Mouse (Mus musculus): Measurements from ENCODE around the gene Tmppe.
"Not testable (repeated sequence)": the region's sequence is repeated elsewhere in the genome, so short reads cannot be mapped to it uniquely, and the experiment has no call there.

Gene Tmppe

GRCm38 (mm10) chr9:114400949-114401684, at the start of gene Tmppe, which contains the start of gene Glb1:
TSS of gene Tmppe (plus strand) at chr9:114401105.
TSS of gene Glb1 (plus strand) at chr9:114401076.
- peak; percentile 85 for DNase-seq (ENCODE audit: low read depth)

GRCm38 (mm10) chr9:114367783-114368470, 33.0 kb upstream of the Tmppe start:
- peak; percentile 54 for DNase-seq (ENCODE audit: low read depth)

GRCm38 (mm10) chr9:114368471-114368858, 32.4 kb upstream of the Tmppe start:
- no peak for DNase-seq (ENCODE audit: low read depth)

- not testable (repeated sequence) for DNase-seq (ENCODE audit: low read depth)
These were observed 31.5 kb upstream of the Tmppe start for GRCm38 (mm10) chr9:114369389-114369788.

GRCm38 (mm10) chr9:114371717-114372116, 29.2 kb upstream of the Tmppe start:
- peak; percentile 22 for DNase-seq (ENCODE audit: low read depth)

GRCm38 (mm10) chr9:114375276-114375962, 25.5 kb upstream of the Tmppe start:
- no peak for DNase-seq (ENCODE audit: low read depth)

GRCm38 (mm10) chr9:114377168-114377567, 23.7 kb upstream of the Tmppe start:
- no peak for DNase-seq (ENCODE audit: low read depth)

- no peak for DNase-seq (ENCODE audit: low read depth)
These were observed 21.0 kb upstream of the Tmppe start for GRCm38 (mm10) chr9:114379871-114380270.

- peak; percentile 71 for DNase-seq (ENCODE audit: low read depth)
These were observed 19.8 kb upstream of the Tmppe start for GRCm38 (mm10) chr9:114380881-114381733.

- DNase-seq (ENCODE audit: low read depth), result no peak
These were observed 17.8 kb upstream of the Tmppe start for GRCm38 (mm10) chr9:114382936-114383710.

- DNase-seq (ENCODE audit: low read depth), result no peak
These were observed 16.2 kb upstream of the Tmppe start for GRCm38 (mm10) chr9:114384691-114385090.

GRCm38 (mm10) chr9:114385160-114385559, 15.7 kb upstream of the Tmppe start:
- no peak for DNase-seq (ENCODE audit: low read depth)

- DNase-seq (ENCODE audit: low read depth), result no peak
These were observed 13.8 kb upstream of the Tmppe start for GRCm38 (mm10) chr9:114387086-114387485.

- DNase-seq (ENCODE audit: low read depth), result no peak
These were observed 12.6 kb upstream of the Tmppe start for GRCm38 (mm10) chr9:114388288-114388687.

- DNase-seq (ENCODE audit: low read depth), result no peak
These were observed 12.1 kb upstream of the Tmppe start for GRCm38 (mm10) chr9:114388701-114389370.

- peak; percentile 59 for DNase-seq (ENCODE audit: low read depth)
These were observed 11.5 kb upstream of the Tmppe start for GRCm38 (mm10) chr9:114389371-114389904.

GRCm38 (mm10) chr9:114389905-114390748, 10.8 kb upstream of the Tmppe start, which contains the start of gene Crtap:
TSS of gene Crtap (minus strand) at chr9:114390675.
- DNase-seq (ENCODE audit: low read depth), result peak; percentile 70

GRCm38 (mm10) chr9:114390749-114391075, 10.2 kb upstream of the Tmppe start:
- no peak for DNase-seq (ENCODE audit: low read depth)

GRCm38 (mm10) chr9:114394136-114394535, 6.8 kb upstream of the Tmppe start:
- not testable (repeated sequence) for DNase-seq (ENCODE audit: low read depth)

Data from naive thymus-derived CD4-positive, alpha-beta T cell, adult 2 months (primary cell).